Mouse (Mus musculus): ENCODE data around the gene Obsl1. TPM values are rescaled to one million over a fixed set of nuclear protein-coding genes. Genes with fewer than 3 reads are reported as not detected.
A peak's percentile ranks its signal among the peaks of the same experiment; 100 is the strongest.

Obsl1 gene
- 4.0 and 6.3 TPM in 2 replicates for polyA plus RNA-seq (2015; fragmentation: Nextera tagmentation; extraction: Ambion mirVana)

- H3K36me3 ChIP-seq (ENCODE audit: control insufficient read depth, insufficient read depth) = no peaks in the 10 kb centered on the region
- H3K4me2 ChIP-seq (ENCODE audit: low read depth, low read length) = peak within 1 kb of the TSS; percentile 63
- peak within 1 kb of the TSS; percentile 56 for H3K9ac ChIP-seq (ENCODE audit: low read depth, low read length)
- H3K27me3 ChIP-seq (ENCODE audit: control insufficient read depth, insufficient read depth, low read depth, low read length) = peaks cover 44% of the 10 kb centered on the region
- H3K9me3 ChIP-seq (replicated peaks; ENCODE audit: control insufficient read depth, low read length) = no peaks in the 10 kb centered on the region
- 1% methylated on average over 64 of the region's 65 CpGs for WGBS (ENCODE audit: insufficient replicate concordance)
- H3K4me1 ChIP-seq (ENCODE audit: control insufficient read depth, low read depth, low read length) = no peaks in the 10 kb centered on the region; the same call in 1 of the 2 replicates
- H3K4me3 ChIP-seq (ENCODE audit: low read depth, low read length) = peak within 1 kb of the TSS; percentile 60
- peak within 1 kb of the TSS; percentile 43 for H3K27ac ChIP-seq (ENCODE audit: low read length)
- ATAC-seq (ENCODE audit: low read depth) = peak; percentile 79
Measured at GRCm38 (mm10) chr1:75505956-75506831, at the start of gene Obsl1. TSS of gene Obsl1 (minus strand) at chr1:75506452.

GRCm38 (mm10) chr1:75555680-75556079 lies 49.4 kb upstream of the Obsl1 start:
- WGBS (ENCODE audit: insufficient replicate concordance) = 69% methylated on average over 7 of the region's 7 CpGs
- no peaks in the 10 kb centered on the region for H3K4me1 ChIP-seq (ENCODE audit: control insufficient read depth, low read depth, low read length)
- no peak overlapping the region for H3K4me2 ChIP-seq (ENCODE audit: low read depth, low read length)
- H3K36me3 ChIP-seq (ENCODE audit: control insufficient read depth, insufficient read depth) = no peaks in the 10 kb centered on the region
- no peaks in the 10 kb centered on the region for H3K27me3 ChIP-seq (ENCODE audit: control insufficient read depth, insufficient read depth, low read depth, low read length)
- no peak for ATAC-seq (ENCODE audit: low read depth)
- no peak overlapping the region for H3K4me3 ChIP-seq (ENCODE audit: low read depth, low read length)
- no peaks in the 10 kb centered on the region for H3K9me3 ChIP-seq (replicated peaks; ENCODE audit: control insufficient read depth, low read length)
- H3K27ac ChIP-seq (ENCODE audit: low read length) = no peak overlapping the region
- H3K9ac ChIP-seq (ENCODE audit: low read depth, low read length) = no peak overlapping the region

- Histone ChIP-seq H3K9ac (ENCODE audit: low read depth, low read length) (no peak overlapping the region), H3K27me3 (ENCODE audit: control insufficient read depth, insufficient read depth, low read depth, low read length) (peaks cover 18% of the 10 kb centered on the region), H3K4me3 (ENCODE audit: low read depth, low read length) (no peak overlapping the region), H3K27ac (ENCODE audit: low read length) (no peak overlapping the region), H3K4me1 (ENCODE audit: control insufficient read depth, low read depth, low read length) (no peaks in the 10 kb centered on the region; the same call in 1 of the 2 replicates), H3K4me2 (ENCODE audit: low read depth, low read length) (no peak overlapping the region), H3K36me3 (ENCODE audit: control insufficient read depth, insufficient read depth) (no peaks in the 10 kb centered on the region), H3K9me3 (replicated peaks; ENCODE audit: control insufficient read depth, low read length) (no peaks in the 10 kb centered on the region)
- 68% methylated on average over 15 of the region's 15 CpGs for WGBS (ENCODE audit: insufficient replicate concordance)
- no peak for ATAC-seq (ENCODE audit: low read depth)
Measured at GRCm38 (mm10) chr1:75550586-75550985, 44.3 kb upstream of the Obsl1 start.

- Histone ChIP-seq H3K4me1 (ENCODE audit: control insufficient read depth, low read depth, low read length) (no peaks in the 10 kb centered on the region; the same call in 1 of the 2 replicates), H3K27me3 (ENCODE audit: control insufficient read depth, insufficient read depth, low read depth, low read length) (peaks cover 19% of the 10 kb centered on the region), H3K9ac (ENCODE audit: low read depth, low read length) (no peak overlapping the region), H3K9me3 (replicated peaks; ENCODE audit: control insufficient read depth, low read length) (no peaks in the 10 kb centered on the region), H3K4me2 (ENCODE audit: low read depth, low read length) (no peak overlapping the region), H3K36me3 (ENCODE audit: control insufficient read depth, insufficient read depth) (no peaks in the 10 kb centered on the region), H3K4me3 (ENCODE audit: low read depth, low read length) (no peak overlapping the region), H3K27ac (ENCODE audit: low read length) (no peak overlapping the region)
- no peak for ATAC-seq (ENCODE audit: low read depth)
- WGBS (ENCODE audit: insufficient replicate concordance) = 60% methylated on average over 17 of the region's 17 CpGs
Measured at GRCm38 (mm10) chr1:75549289-75550279, 43.3 kb upstream of the Obsl1 start.

- ATAC-seq (ENCODE audit: low read depth) = no peak
- H3K36me3 ChIP-seq (ENCODE audit: control insufficient read depth, insufficient read depth) = no peaks in the 10 kb centered on the region
- H3K9me3 ChIP-seq (replicated peaks; ENCODE audit: control insufficient read depth, low read length) = no peaks in the 10 kb centered on the region
- H3K4me3 ChIP-seq (ENCODE audit: low read depth, low read length) = no peak overlapping the region
- no peaks in the 10 kb centered on the region; the same call in 1 of the 2 replicates for H3K4me1 ChIP-seq (ENCODE audit: control insufficient read depth, low read depth, low read length)
- H3K27ac ChIP-seq (ENCODE audit: low read length) = no peak overlapping the region
- 70% methylated on average over 17 of the region's 17 CpGs for WGBS (ENCODE audit: insufficient replicate concordance)
- H3K4me2 ChIP-seq (ENCODE audit: low read depth, low read length) = no peak overlapping the region
- no peak overlapping the region for H3K9ac ChIP-seq (ENCODE audit: low read depth, low read length)
- peaks cover 19% of the 10 kb centered on the region for H3K27me3 ChIP-seq (ENCODE audit: control insufficient read depth, insufficient read depth, low read depth, low read length)
Measured at GRCm38 (mm10) chr1:75548871-75549270, 42.6 kb upstream of the Obsl1 start.

- WGBS (ENCODE audit: insufficient replicate concordance) = 57% methylated on average over 3 of the region's 3 CpGs
- H3K4me2 ChIP-seq (ENCODE audit: low read depth, low read length) = no peak overlapping the region
- no peaks in the 10 kb centered on the region for H3K9me3 ChIP-seq (replicated peaks; ENCODE audit: control insufficient read depth, low read length)
- no peaks in the 10 kb centered on the region for H3K36me3 ChIP-seq (ENCODE audit: control insufficient read depth, insufficient read depth)
- H3K27ac ChIP-seq (ENCODE audit: low read length) = no peak overlapping the region
- H3K4me3 ChIP-seq (ENCODE audit: low read depth, low read length) = no peak overlapping the region
- peaks cover 19% of the 10 kb centered on the region for H3K27me3 ChIP-seq (ENCODE audit: control insufficient read depth, insufficient read depth, low read depth, low read length)
- no peak overlapping the region for H3K9ac ChIP-seq (ENCODE audit: low read depth, low read length)
- no peak for ATAC-seq (ENCODE audit: low read depth)
- no peaks in the 10 kb centered on the region; the same call in 1 of the 2 replicates for H3K4me1 ChIP-seq (ENCODE audit: control insufficient read depth, low read depth, low read length)
Measured at GRCm38 (mm10) chr1:75548083-75548482, 41.8 kb upstream of the Obsl1 start.

GRCm38 (mm10) chr1:75547351-75547750 lies 41.1 kb upstream of the Obsl1 start:
- H3K9ac ChIP-seq (ENCODE audit: low read depth, low read length) = no peak overlapping the region
- no peak overlapping the region for H3K27ac ChIP-seq (ENCODE audit: low read length)
- H3K36me3 ChIP-seq (ENCODE audit: control insufficient read depth, insufficient read depth) = no peaks in the 10 kb centered on the region
- H3K9me3 ChIP-seq (replicated peaks; ENCODE audit: control insufficient read depth, low read length) = no peaks in the 10 kb centered on the region
- WGBS (ENCODE audit: insufficient replicate concordance) = 74% methylated on average over 13 of the region's 13 CpGs
- no peaks in the 10 kb centered on the region; the same call in 1 of the 2 replicates for H3K4me1 ChIP-seq (ENCODE audit: control insufficient read depth, low read depth, low read length)
- peaks cover 19% of the 10 kb centered on the region for H3K27me3 ChIP-seq (ENCODE audit: control insufficient read depth, insufficient read depth, low read depth, low read length)
- H3K4me2 ChIP-seq (ENCODE audit: low read depth, low read length) = no peak overlapping the region
- no peak overlapping the region for H3K4me3 ChIP-seq (ENCODE audit: low read depth, low read length)
- ATAC-seq (ENCODE audit: low read depth) = no peak

- H3K9ac ChIP-seq (ENCODE audit: low read depth, low read length) = peak within 1 kb of the TSS; percentile 41; the same call in 1 of the 2 replicates
Measured at GRCm38 (mm10) chr1:75545965-75546956, 40.0 kb upstream of the Obsl1 start, which contains the start of gene Slc4a3. TSS of gene Slc4a3 (plus strand) at chr1:75546266.

More at GRCm38 (mm10) chr1:75545965-75546956, 40.0 kb upstream of the Obsl1 start, which contains the start of gene Slc4a3:
- H3K9me3 ChIP-seq (replicated peaks; ENCODE audit: control insufficient read depth, low read length) = no peaks in the 10 kb centered on the region
- H3K36me3 ChIP-seq (ENCODE audit: control insufficient read depth, insufficient read depth) = no peaks in the 10 kb centered on the region
- peak; percentile 65 for ATAC-seq (ENCODE audit: low read depth)
- H3K4me2 ChIP-seq (ENCODE audit: low read depth, low read length) = peak within 1 kb of the TSS; percentile 64
- H3K27me3 ChIP-seq (ENCODE audit: control insufficient read depth, insufficient read depth, low read depth, low read length) = peaks cover 19% of the 10 kb centered on the region
- no peaks in the 10 kb centered on the region; the same call in 1 of the 2 replicates for H3K4me1 ChIP-seq (ENCODE audit: control insufficient read depth, low read depth, low read length)
- 2% methylated on average over 59 of the region's 64 CpGs for WGBS (ENCODE audit: insufficient replicate concordance)
- H3K4me3 ChIP-seq (ENCODE audit: low read depth, low read length) = peak within 1 kb of the TSS; percentile 53
- H3K27ac ChIP-seq (ENCODE audit: low read length) = no peak within 1 kb of the TSS
